Mouse (Mus musculus): ENCODE data around the gene Bloc1s4. TPM values are rescaled to one million over a fixed set of nuclear protein-coding genes. Genes with fewer than 3 reads are reported as not detected.

Bloc1s4 gene
- polyA plus RNA-seq, 1 experiment from 2014 or later: 23.3 TPM

GRCm38 (mm10) chr5:36714832-36715231 is 33.6 kb downstream of the Bloc1s4 start:
- Histone ChIP-seq H3K4me1 (ENCODE audit: control insufficient read depth, insufficient read depth, low read length) (peaks cover 9% of the 10 kb centered on the region; the same call in 1 of the 2 replicates), H3K4me3 (ENCODE audit: low read depth, low read length) (no peak overlapping the region), H3K27ac (ENCODE audit: low read depth, low read length) (no peak overlapping the region), H3K9me3 (ENCODE audit: control insufficient read depth, low read length) (no peaks in the 10 kb centered on the region), H3K4me2 (no peak overlapping the region), H3K9ac (ENCODE audit: low read length) (no peak overlapping the region), H3K36me3 (ENCODE audit: control insufficient read depth, insufficient read depth, low read length) (no peaks in the 10 kb centered on the region), H3K27me3 (ENCODE audit: control insufficient read depth, insufficient read depth, low read length) (no peaks in the 10 kb centered on the region)
- 75% methylated on average over 3 of the region's 3 CpGs for whole genome bisulfite sequencing
- ATAC-seq (ENCODE audit: low FRiP score): no peak
- DNase-seq (ENCODE audit: low spot score, missing footprints): no peak

DNA sequence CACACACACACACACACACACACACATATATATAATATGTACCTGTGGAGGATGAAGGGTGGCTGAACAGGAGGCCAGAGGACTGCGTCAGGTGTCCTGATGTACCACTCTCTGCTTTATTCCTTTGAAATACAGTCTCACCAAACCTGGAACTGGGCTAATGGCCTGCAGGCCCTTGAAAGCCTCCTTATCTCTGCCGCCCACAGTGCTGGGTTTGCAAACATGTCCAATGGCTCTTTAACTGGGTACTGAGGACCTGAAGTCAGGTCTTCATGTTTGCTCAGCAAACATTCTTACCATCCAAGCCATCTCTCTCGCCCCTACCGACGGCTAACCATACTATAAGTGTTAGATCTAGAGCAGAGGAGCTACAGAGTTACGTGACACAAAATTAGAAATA is 34.8 kb downstream of the Bloc1s4 start:
- Histone ChIP-seq H3K4me3 (ENCODE audit: low read depth, low read length) (no peak overlapping the region), H3K9ac (ENCODE audit: low read length) (no peak overlapping the region), H3K4me1 (ENCODE audit: control insufficient read depth, insufficient read depth, low read length) (peaks cover 9% of the 10 kb centered on the region; the same call in 1 of the 2 replicates), H3K27ac (ENCODE audit: low read depth, low read length) (no peak overlapping the region), H3K36me3 (ENCODE audit: control insufficient read depth, insufficient read depth, low read length) (no peaks in the 10 kb centered on the region), H3K9me3 (ENCODE audit: control insufficient read depth, low read length) (no peaks in the 10 kb centered on the region), H3K4me2 (no peak overlapping the region), H3K27me3 (ENCODE audit: control insufficient read depth, insufficient read depth, low read length) (no peaks in the 10 kb centered on the region)
- DNase-seq (ENCODE audit: low spot score, missing footprints) (no peak), ATAC-seq (ENCODE audit: low FRiP score) (no peak)
- 83% methylated on average over 6 of the region's 6 CpGs for WGBS

- DNase-seq (ENCODE audit: low spot score, missing footprints) (peak; percentile 91), ATAC-seq (ENCODE audit: low FRiP score) (peak; percentile 80)
- Histone ChIP-seq H3K4me2 (peak overlapping the region; percentile 49), H3K4me3 (ENCODE audit: low read depth, low read length) (peak overlapping the region; percentile 22), H3K4me1 (ENCODE audit: control insufficient read depth, insufficient read depth, low read length) (peaks cover 9% of the 10 kb centered on the region; the same call in 1 of the 2 replicates), H3K27ac (ENCODE audit: low read depth, low read length) (no peak overlapping the region), H3K36me3 (ENCODE audit: control insufficient read depth, insufficient read depth, low read length) (no peaks in the 10 kb centered on the region), H3K9ac (ENCODE audit: low read length) (peak overlapping the region; percentile 52; the same call in 1 of the 2 replicates), H3K27me3 (ENCODE audit: control insufficient read depth, insufficient read depth, low read length) (no peaks in the 10 kb centered on the region), H3K9me3 (ENCODE audit: control insufficient read depth, low read length) (no peaks in the 10 kb centered on the region)
- 8% methylated on average over 31 of the region's 31 CpGs for WGBS
Observed at GRCm38 (mm10) chr5:36712553-36713534, 35.6 kb downstream of the Bloc1s4 start.

DNA sequence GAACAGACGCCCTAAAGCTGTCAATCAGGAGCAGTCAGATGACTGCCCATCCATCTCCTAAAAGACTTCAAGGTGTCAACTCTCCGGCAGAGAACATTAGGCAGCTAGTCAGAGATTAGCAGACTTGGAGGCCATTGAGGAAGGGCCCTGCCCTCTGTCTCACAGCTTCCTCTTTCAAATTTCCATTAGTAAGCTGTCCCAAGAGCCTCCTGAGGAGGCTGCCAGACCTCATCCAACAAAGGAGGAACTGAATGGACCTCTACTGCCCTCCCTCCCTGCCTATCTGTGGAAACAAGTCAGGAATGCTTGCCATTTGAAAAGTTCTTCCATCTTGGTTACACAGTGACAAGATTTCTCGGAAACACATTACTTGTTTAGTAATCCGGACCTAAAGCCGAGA is 36.6 kb downstream of the Bloc1s4 start:
- Histone ChIP-seq H3K27me3 (ENCODE audit: control insufficient read depth, insufficient read depth, low read length) (no peaks in the 10 kb centered on the region), H3K4me2 (no peak overlapping the region), H3K4me3 (ENCODE audit: low read depth, low read length) (no peak overlapping the region), H3K27ac (ENCODE audit: low read depth, low read length) (no peak overlapping the region), H3K36me3 (ENCODE audit: control insufficient read depth, insufficient read depth, low read length) (no peaks in the 10 kb centered on the region), H3K9ac (ENCODE audit: low read length) (no peak overlapping the region), H3K9me3 (ENCODE audit: control insufficient read depth, low read length) (no peaks in the 10 kb centered on the region), H3K4me1 (ENCODE audit: control insufficient read depth, insufficient read depth, low read length) (peaks cover 9% of the 10 kb centered on the region; the same call in 1 of the 2 replicates)
- WGBS: 63% methylated on average over 5 of the region's 5 CpGs
- no peak for ATAC-seq (ENCODE audit: low FRiP score)
- no peak for DNase-seq (ENCODE audit: low spot score, missing footprints)

DNA sequence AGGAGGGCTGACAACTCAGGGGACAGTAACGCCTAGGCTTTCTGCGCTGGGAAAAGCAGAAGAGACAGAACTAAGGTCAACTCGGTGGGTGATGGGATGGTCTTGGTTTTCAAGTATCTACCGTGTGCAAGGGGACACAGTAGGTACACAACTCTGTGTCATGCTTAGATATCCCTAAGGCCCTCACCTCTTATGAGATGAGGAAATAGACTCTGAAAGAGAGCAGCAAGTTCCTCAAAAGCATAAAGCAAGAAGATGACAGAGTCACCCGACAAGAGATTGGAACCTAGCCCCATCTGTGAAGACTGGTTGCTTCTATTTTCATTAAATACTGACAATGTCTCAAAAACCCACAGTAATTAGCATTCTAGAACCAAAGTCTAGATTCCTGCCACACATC is 42.7 kb downstream of the Bloc1s4 start:
- 81% methylated on average over 5 of the region's 5 CpGs for WGBS
- no peaks in the 10 kb centered on the region for H3K9me3 ChIP-seq (ENCODE audit: control insufficient read depth, low read length)
- H3K36me3 ChIP-seq (ENCODE audit: control insufficient read depth, insufficient read depth, low read length): no peaks in the 10 kb centered on the region
- H3K9ac ChIP-seq (ENCODE audit: low read length): no peak overlapping the region
- no peaks in the 10 kb centered on the region for H3K4me1 ChIP-seq (ENCODE audit: control insufficient read depth, insufficient read depth, low read length)
- no peak for DNase-seq (ENCODE audit: low spot score, missing footprints)
- no peak overlapping the region for H3K4me2 ChIP-seq
- no peaks in the 10 kb centered on the region for H3K27me3 ChIP-seq (ENCODE audit: control insufficient read depth, insufficient read depth, low read length)
- ATAC-seq (ENCODE audit: low FRiP score): no peak
- no peak overlapping the region for H3K27ac ChIP-seq (ENCODE audit: low read depth, low read length)
- no peak overlapping the region for H3K4me3 ChIP-seq (ENCODE audit: low read depth, low read length)

GRCm38 (mm10) chr5:36705390-36705789 is 43.1 kb downstream of the Bloc1s4 start:
- H3K9ac ChIP-seq (ENCODE audit: low read length): no peak overlapping the region
- 83% methylated on average over 5 of the region's 5 CpGs for WGBS
- no peaks in the 10 kb centered on the region for H3K9me3 ChIP-seq (ENCODE audit: control insufficient read depth, low read length)
- no peak for ATAC-seq (ENCODE audit: low FRiP score)
- H3K4me2 ChIP-seq: no peak overlapping the region
- no peak overlapping the region for H3K27ac ChIP-seq (ENCODE audit: low read depth, low read length)
- H3K4me3 ChIP-seq (ENCODE audit: low read depth, low read length): no peak overlapping the region
- no peak for DNase-seq (ENCODE audit: low spot score, missing footprints)
- H3K36me3 ChIP-seq (ENCODE audit: control insufficient read depth, insufficient read depth, low read length): no peaks in the 10 kb centered on the region
- no peaks in the 10 kb centered on the region for H3K27me3 ChIP-seq (ENCODE audit: control insufficient read depth, insufficient read depth, low read length)
- no peaks in the 10 kb centered on the region for H3K4me1 ChIP-seq (ENCODE audit: control insufficient read depth, insufficient read depth, low read length)

DNA sequence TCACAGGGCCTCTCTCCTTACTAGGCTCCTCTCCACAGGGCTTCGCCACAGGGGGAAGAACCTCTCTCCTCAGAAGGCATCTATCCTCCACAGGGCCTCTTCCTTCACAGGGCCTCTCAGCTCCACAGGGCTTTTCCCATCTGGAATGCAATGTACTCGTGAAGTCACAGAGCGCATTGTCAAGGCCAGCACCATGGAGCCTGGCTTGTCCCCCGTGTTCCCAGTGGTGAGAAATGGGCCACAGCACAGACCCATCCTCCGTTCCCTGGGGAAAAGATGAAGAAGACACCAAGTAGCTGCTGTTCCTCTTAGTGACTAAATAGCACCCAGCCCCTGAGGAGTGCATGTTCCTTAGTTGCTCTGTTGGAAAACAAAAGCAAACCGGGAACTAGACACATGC is 43.8 kb downstream of the Bloc1s4 start:
- DNase-seq (ENCODE audit: low spot score, missing footprints) (no peak), ATAC-seq (ENCODE audit: low FRiP score) (no peak)
- Histone ChIP-seq H3K27me3 (ENCODE audit: control insufficient read depth, insufficient read depth, low read length) (no peaks in the 10 kb centered on the region), H3K36me3 (ENCODE audit: control insufficient read depth, insufficient read depth, low read length) (no peaks in the 10 kb centered on the region), H3K4me2 (no peak overlapping the region), H3K4me3 (ENCODE audit: low read depth, low read length) (no peak overlapping the region), H3K4me1 (ENCODE audit: control insufficient read depth, insufficient read depth, low read length) (no peaks in the 10 kb centered on the region), H3K27ac (ENCODE audit: low read depth, low read length) (no peak overlapping the region), H3K9me3 (ENCODE audit: control insufficient read depth, low read length) (no peaks in the 10 kb centered on the region), H3K9ac (ENCODE audit: low read length) (no peak overlapping the region)
- WGBS: 80% methylated on average over 6 of the region's 6 CpGs

- Histone ChIP-seq H3K4me1 (ENCODE audit: control insufficient read depth, insufficient read depth, low read length) (peaks cover 4% of the 10 kb centered on the region; the same call in 1 of the 2 replicates), H3K4me2 (no peak overlapping the region), H3K9ac (ENCODE audit: low read length) (no peak overlapping the region), H3K36me3 (ENCODE audit: control insufficient read depth, insufficient read depth, low read length) (no peaks in the 10 kb centered on the region), H3K4me3 (ENCODE audit: low read depth, low read length) (no peak overlapping the region), H3K27me3 (ENCODE audit: control insufficient read depth, insufficient read depth, low read length) (no peaks in the 10 kb centered on the region), H3K27ac (ENCODE audit: low read depth, low read length) (no peak overlapping the region), H3K9me3 (ENCODE audit: control insufficient read depth, low read length) (no peaks in the 10 kb centered on the region)
- ATAC-seq (ENCODE audit: low FRiP score): no peak
- no peak for DNase-seq (ENCODE audit: low spot score, missing footprints)
- WGBS: 77% methylated on average over 6 of the region's 6 CpGs
Observed at GRCm38 (mm10) chr5:36700939-36701620, 47.4 kb downstream of the Bloc1s4 start.

- ATAC-seq (ENCODE audit: low FRiP score): no peak
- 73% methylated on average over 5 of the region's 5 CpGs for WGBS
- no peak overlapping the region for H3K4me2 ChIP-seq
Observed at GRCm38 (mm10) chr5:36698689-36699088, 49.8 kb downstream of the Bloc1s4 start.

More at GRCm38 (mm10) chr5:36698689-36699088, 49.8 kb downstream of the Bloc1s4 start:
- no peak for DNase-seq (ENCODE audit: low spot score, missing footprints)
- H3K4me1 ChIP-seq (ENCODE audit: control insufficient read depth, insufficient read depth, low read length): peaks cover 9% of the 10 kb centered on the region
- no peak overlapping the region for H3K4me3 ChIP-seq (ENCODE audit: low read depth, low read length)
- no peak overlapping the region for H3K27ac ChIP-seq (ENCODE audit: low read depth, low read length)
- H3K9ac ChIP-seq (ENCODE audit: low read length): no peak overlapping the region
- H3K36me3 ChIP-seq (ENCODE audit: control insufficient read depth, insufficient read depth, low read length): no peaks in the 10 kb centered on the region
- H3K27me3 ChIP-seq (ENCODE audit: control insufficient read depth, insufficient read depth, low read length): no peaks in the 10 kb centered on the region
- H3K9me3 ChIP-seq (ENCODE audit: control insufficient read depth, low read length): no peaks in the 10 kb centered on the region

All from midbrain, embryonic 11.5 days (tissue).